ENCODE assay signal across 19 mouse cellular contexts in the genomic region with DNA sequence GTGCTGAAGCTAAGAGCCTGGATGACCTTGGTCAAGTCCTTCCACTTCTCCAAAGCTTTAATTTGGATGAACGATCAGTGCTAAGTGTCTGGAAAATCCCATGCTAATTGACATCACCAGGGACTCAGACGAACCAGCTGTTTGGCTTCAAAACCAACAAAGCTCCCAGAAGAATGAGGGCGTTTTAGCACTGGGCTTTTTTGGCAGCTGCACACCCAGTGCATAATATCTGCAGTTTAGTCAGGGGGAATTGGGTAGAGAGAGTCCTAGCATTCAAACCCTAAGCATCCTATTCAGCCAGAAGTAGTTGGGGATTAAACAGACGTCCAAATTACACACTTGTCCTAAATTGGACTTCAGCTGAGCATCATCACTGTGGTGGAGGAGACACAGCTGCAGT. TPM values are rescaled to one million over a fixed set of nuclear protein-coding genes. Genes with fewer than 3 reads are reported as not detected.
DNase-seq lines count a peak whose midpoint lies in the region; TF ChIP-seq lines count a peak whose summit lies in the region.
"Had no signal": no experiment of that assay in that cellular context is flagged by ENCODE, and none has a peak within 500 bp of the region (broad histone marks: within the 10 kb centered on the region; RNA-seq: fewer than 3 reads in every experiment).

No protein-coding gene starts in this region.

- no peak overlapping the region for H3K27ac ChIP-seq in limb, embryonic 10.5 days
- H3K27ac ChIP-seq: heart, embryonic 13.5 days; left cerebral cortex, adult 2 months had no signal

- no peaks in the 10 kb centered on the region for H3K4me1 ChIP-seq in limb, embryonic 10.5 days
- H3K4me1 ChIP-seq: heart, embryonic 13.5 days had no signal

- 71% methylated on average over 4 of the region's 4 CpGs for WGBS in limb, embryonic 10.5 days

- H3K36me3 ChIP-seq in limb, embryonic 10.5 days: no peaks in the 10 kb centered on the region
- H3K36me3 ChIP-seq: heart, embryonic 13.5 days had no signal

- DNase-seq in gastrocnemius, postnatal 25 days: peak; percentile 17
- DNase-seq in gastrocnemius, adult 8-10 months (ENCODE audit: low spot score in 2 of 2): no peak
- DNase-seq in kidney, postnatal 14 days: peak; percentile 12
- DNase-seq in kidney, adult 9 months: no peak
- DNase-seq in ZHBTc4 (ENCODE audit: low read depth, low spot score): peak; percentile 27
- DNase-seq in brain, embryonic 14.5 days (ENCODE audit: low read depth): peak; percentile 71
- DNase-seq in limb, embryonic 10.5 days (ENCODE audit: low spot score): no peak
- DNase-seq: adrenal gland, postnatal 25 days; cerebellum, adult 18-20 months; cerebellum, postnatal 25 days; embryo, embryonic 11 days; gastrocnemius, postnatal 10 days; kidney, adult 18-20 months; kidney, postnatal 36 days; lung, adult 2 months; spleen, adult 18-20 months; thymus, postnatal 25 days had no signal

- H3K9me3 ChIP-seq in limb, embryonic 10.5 days (replicated peaks): no peaks in the 10 kb centered on the region

- TF ChIP-seq CTCF in brain, embryonic 14.5 days (IDR thresholded peaks at IDR 0.05; ENCODE audit: borderline replicate concordance, extremely low read depth, insufficient read depth, insufficient read length): no peak

- no peaks in the 10 kb centered on the region for H3K27me3 ChIP-seq in limb, embryonic 10.5 days (ENCODE audit: low read depth, poor library complexity, severe bottlenecking)
- H3K27me3 ChIP-seq: heart, embryonic 13.5 days had no signal

- H3K4me3 ChIP-seq in limb, embryonic 10.5 days: no peak overlapping the region
- H3K4me3 ChIP-seq: heart, embryonic 13.5 days; left cerebral cortex, adult 2 months had no signal

- TF ChIP-seq POLR2A in brain, embryonic 14.5 days (IDR thresholded peaks at IDR 0.05; ENCODE audit: borderline replicate concordance, extremely low read depth, insufficient read depth, insufficient read length, poor library complexity, severe bottlenecking): no peak

RNA-seq across cellular contexts. Expression of a gene that starts 29.2 kb away (rescaled TPM):
- under 1 TPM in 1 of 2 experiments, not detected in 1; 0.10 TPM for total RNA-seq in gastrocnemius, postnatal 25 days (2021)
- not detected for total RNA-seq in gastrocnemius, adult 8-10 months (2022)
- polyA plus RNA-seq in brain, embryonic 14.5 days (2012; rRNA removed): 4.9 and 5.4 TPM in 2 replicates
- polyA plus RNA-seq in limb, embryonic 10.5 days (2016; fragmentation: Nextera tagmentation; extraction: Ambion mirVana): 0.54 and 0.59 TPM in 2 replicates

Comparison
In these comparisons a context has a peak if more than half of its experiments do, and no peak if none do; other contexts are left out.
1. DNase-seq: peak in gastrocnemius, postnatal 25 days (single experiment), kidney, postnatal 14 days (single experiment), ZHBTc4 (single experiment) and brain, embryonic 14.5 days (single experiment); none in gastrocnemius, adult 8-10 months (0 of 2), kidney, adult 9 months (single experiment) and limb, embryonic 10.5 days (single experiment).